Mouse (Mus musculus): ENCODE measurements around the gene Lgals8. TPM values are rescaled to one million over a fixed set of nuclear protein-coding genes. Genes with fewer than 3 reads are reported as not detected.

Lgals8 gene
- total RNA-seq (2014; rRNA removed) (24.5 and 34.3 TPM in 2 replicates), polyA plus RNA-seq (2015; fragmentation: Nextera tagmentation; extraction: Ambion mirVana) (30.2 and 31.3 TPM in 2 replicates)

GRCm38 (mm10) chr13:12464844-12465243, at the start of gene Lgals8:
Gene Lgals8 (minus strand): TSS chr13:12464944.
- TF ChIP-seq CTCF (IDR thresholded peaks at IDR 0.05): no peak
- Histone ChIP-seq H3K9me3 (ENCODE audit: low read length) (no peaks in the 10 kb centered on the region), H3K27ac (ENCODE audit: low read depth, low read length) (no peak within 1 kb of the TSS), H3K4me3 (ENCODE audit: low read depth, low read length) (no peak within 1 kb of the TSS), H3K36me3 (ENCODE audit: insufficient read depth, low read length) (no peaks in the 10 kb centered on the region), H3K9ac (replicated peaks; ENCODE audit: low read length, poor library complexity, severe bottlenecking) (no peak within 1 kb of the TSS), H3K27me3 (ENCODE audit: insufficient read depth, low read length) (no peaks in the 10 kb centered on the region), H3K4me2 (ENCODE audit: low read depth, low read length, poor library complexity, severe bottlenecking) (no peak within 1 kb of the TSS), H3K4me1 (ENCODE audit: insufficient read depth, low read length) (peaks cover 2% of the 10 kb centered on the region; the same call in 1 of the 2 replicates)
- WGBS: 78% methylated on average over 1 of the region's 1 CpGs
- no peak for ATAC-seq (ENCODE audit: low FRiP score)
- no peak for DNase-seq (ENCODE audit: low spot score)

- Histone ChIP-seq H3K27ac (ENCODE audit: low read depth, low read length) (no peak overlapping the region), H3K27me3 (ENCODE audit: insufficient read depth, low read length) (no peaks in the 10 kb centered on the region), H3K9ac (replicated peaks; ENCODE audit: low read length, poor library complexity, severe bottlenecking) (no peak overlapping the region), H3K4me3 (ENCODE audit: low read depth, low read length) (no peak overlapping the region), H3K9me3 (ENCODE audit: low read length) (no peaks in the 10 kb centered on the region), H3K36me3 (ENCODE audit: insufficient read depth, low read length) (no peaks in the 10 kb centered on the region), H3K4me1 (ENCODE audit: insufficient read depth, low read length) (no peaks in the 10 kb centered on the region), H3K4me2 (ENCODE audit: low read depth, low read length, poor library complexity, severe bottlenecking) (no peak overlapping the region)
- TF ChIP-seq CTCF (IDR thresholded peaks at IDR 0.05): no peak
- WGBS: 80% methylated on average over 9 of the region's 9 CpGs
- no peak for ATAC-seq (ENCODE audit: low FRiP score)
- no peak for DNase-seq (ENCODE audit: low spot score)
Measured at GRCm38 (mm10) chr13:12511189-12511965, 46.6 kb upstream of the Lgals8 start.

GRCm38 (mm10) chr13:12510032-12510431, 45.3 kb upstream of the Lgals8 start:
- Histone ChIP-seq H3K4me2 (ENCODE audit: low read depth, low read length, poor library complexity, severe bottlenecking) (no peak overlapping the region), H3K9me3 (ENCODE audit: low read length) (no peaks in the 10 kb centered on the region), H3K4me1 (ENCODE audit: insufficient read depth, low read length) (no peaks in the 10 kb centered on the region), H3K9ac (replicated peaks; ENCODE audit: low read length, poor library complexity, severe bottlenecking) (no peak overlapping the region), H3K36me3 (ENCODE audit: insufficient read depth, low read length) (no peaks in the 10 kb centered on the region), H3K4me3 (ENCODE audit: low read depth, low read length) (no peak overlapping the region), H3K27ac (ENCODE audit: low read depth, low read length) (no peak overlapping the region), H3K27me3 (ENCODE audit: insufficient read depth, low read length) (no peaks in the 10 kb centered on the region)
- 90% methylated on average over 6 of the region's 6 CpGs for WGBS
- no peak for ATAC-seq (ENCODE audit: low FRiP score)
- DNase-seq (ENCODE audit: low spot score): no peak
- TF ChIP-seq CTCF (IDR thresholded peaks at IDR 0.05): no peak

- Histone ChIP-seq H3K9ac (replicated peaks; ENCODE audit: low read length, poor library complexity, severe bottlenecking) (no peak overlapping the region), H3K4me2 (ENCODE audit: low read depth, low read length, poor library complexity, severe bottlenecking) (no peak overlapping the region), H3K27me3 (ENCODE audit: insufficient read depth, low read length) (no peaks in the 10 kb centered on the region), H3K27ac (ENCODE audit: low read depth, low read length) (no peak overlapping the region), H3K4me3 (ENCODE audit: low read depth, low read length) (no peak overlapping the region), H3K36me3 (ENCODE audit: insufficient read depth, low read length) (no peaks in the 10 kb centered on the region), H3K4me1 (ENCODE audit: insufficient read depth, low read length) (no peaks in the 10 kb centered on the region), H3K9me3 (ENCODE audit: low read length) (no peaks in the 10 kb centered on the region)
- DNase-seq (ENCODE audit: low spot score) (no peak), ATAC-seq (ENCODE audit: low FRiP score) (no peak)
- no peak for TF ChIP-seq CTCF (IDR thresholded peaks at IDR 0.05)
- WGBS: 87% methylated on average over 6 of the region's 6 CpGs
Measured at GRCm38 (mm10) chr13:12507426-12507825, 42.7 kb upstream of the Lgals8 start.

GRCm38 (mm10) chr13:12505359-12505758, 40.6 kb upstream of the Lgals8 start:
- Histone ChIP-seq H3K4me1 (ENCODE audit: insufficient read depth, low read length) (no peaks in the 10 kb centered on the region), H3K4me3 (ENCODE audit: low read depth, low read length) (no peak overlapping the region), H3K27me3 (ENCODE audit: insufficient read depth, low read length) (no peaks in the 10 kb centered on the region), H3K9ac (replicated peaks; ENCODE audit: low read length, poor library complexity, severe bottlenecking) (no peak overlapping the region), H3K27ac (ENCODE audit: low read depth, low read length) (no peak overlapping the region), H3K36me3 (ENCODE audit: insufficient read depth, low read length) (no peaks in the 10 kb centered on the region), H3K9me3 (ENCODE audit: low read length) (no peaks in the 10 kb centered on the region), H3K4me2 (ENCODE audit: low read depth, low read length, poor library complexity, severe bottlenecking) (no peak overlapping the region)
- DNase-seq (ENCODE audit: low spot score) (no peak), ATAC-seq (ENCODE audit: low FRiP score) (no peak)
- TF ChIP-seq CTCF (IDR thresholded peaks at IDR 0.05): no peak
- 80% methylated on average over 3 of the region's 3 CpGs for WGBS

- H3K4me1 ChIP-seq (ENCODE audit: insufficient read depth, low read length): no peaks in the 10 kb centered on the region
- WGBS: 26% methylated on average over 11 of the region's 11 CpGs
- H3K9ac ChIP-seq (replicated peaks; ENCODE audit: low read length, poor library complexity, severe bottlenecking): no peak overlapping the region
- TF ChIP-seq CTCF (IDR thresholded peaks at IDR 0.05): no peak
- ATAC-seq (ENCODE audit: low FRiP score): no peak
- no peak overlapping the region for H3K4me2 ChIP-seq (ENCODE audit: low read depth, low read length, poor library complexity, severe bottlenecking)
- H3K27me3 ChIP-seq (ENCODE audit: insufficient read depth, low read length): no peaks in the 10 kb centered on the region
- DNase-seq (ENCODE audit: low spot score): peak; percentile 55
- H3K9me3 ChIP-seq (ENCODE audit: low read length): no peaks in the 10 kb centered on the region
- H3K4me3 ChIP-seq (ENCODE audit: low read depth, low read length): no peak overlapping the region
- no peak overlapping the region for H3K27ac ChIP-seq (ENCODE audit: low read depth, low read length)
- H3K36me3 ChIP-seq (ENCODE audit: insufficient read depth, low read length): no peaks in the 10 kb centered on the region
Measured at GRCm38 (mm10) chr13:12503238-12503751, 38.6 kb upstream of the Lgals8 start.

All from midbrain, postnatal 0 days (tissue).